ENCODE assay signal across 8 mouse cellular contexts in the genomic region with DNA sequence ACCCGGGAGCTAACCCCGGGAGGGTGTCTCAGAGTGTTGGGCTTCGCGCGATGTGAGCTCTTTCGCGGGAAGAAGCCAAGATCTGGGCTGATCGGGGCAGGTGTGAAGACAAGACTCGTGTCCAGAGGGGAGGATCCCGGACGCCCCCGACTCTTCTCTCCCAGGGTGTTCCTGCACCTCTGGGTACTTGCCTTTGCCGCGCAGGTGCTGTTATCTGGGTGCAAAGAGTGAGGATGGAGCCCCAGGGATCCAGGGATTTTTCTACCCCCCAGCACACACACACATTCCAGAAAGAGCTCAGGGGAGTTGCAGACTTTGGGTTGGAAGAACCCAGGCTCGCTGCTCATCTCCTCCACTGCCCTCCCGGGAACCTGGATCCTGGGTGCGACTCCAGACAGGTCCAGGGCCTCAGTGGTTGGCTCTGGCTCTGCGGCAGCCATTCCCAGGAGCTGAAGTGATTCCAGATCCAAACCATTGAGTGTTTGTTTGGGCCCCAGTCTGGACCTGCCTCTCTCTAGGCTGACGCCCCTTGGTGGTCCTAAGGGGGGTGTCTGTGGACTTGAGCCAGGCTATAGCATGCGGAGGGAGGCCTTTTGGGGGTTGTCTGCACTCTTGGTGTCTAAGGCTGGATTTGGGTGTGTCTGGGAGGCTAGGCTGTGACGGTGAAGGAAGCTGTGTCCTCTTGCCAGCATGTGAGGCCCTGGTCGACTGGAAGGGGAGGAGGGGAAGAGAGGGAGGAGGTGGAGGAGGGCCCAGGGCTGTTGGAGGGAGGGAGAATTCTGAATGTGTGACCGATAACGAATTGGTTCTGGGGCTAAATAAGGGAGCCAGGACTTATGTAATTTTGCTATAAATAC. TPM values are rescaled to one million over a fixed set of nuclear protein-coding genes. Genes with fewer than 3 reads are reported as not detected.
DNase-seq lines count a peak whose midpoint lies in the region; ATAC-seq and TF ChIP-seq lines count a peak whose summit lies in the region.

No protein-coding gene starts in this region.

- H3K79me3 ChIP-seq in C2C12 (ENCODE audit: low read depth): peaks cover 45% of the 10 kb centered on the region

- no peaks in the 10 kb centered on the region for H3K27me3 ChIP-seq in C2C12 (ENCODE audit: control insufficient read depth, insufficient read depth, insufficient read length)
- no peaks in the 10 kb centered on the region for H3K27me3 ChIP-seq in erythroblast, embryonic 14.5 days (ENCODE audit: control insufficient read depth)
- 0 out of 2 replicates have a peak, but pooled peaks cover 4% of the 10 kb centered on the region for H3K27me3 ChIP-seq in heart, embryonic 13.5 days (replicated peaks)
- no peaks in the 10 kb centered on the region for H3K27me3 ChIP-seq in liver, embryonic 13.5 days
- H3K27me3 ChIP-seq in neural tube, embryonic 12.5 days (replicated peaks): 0 out of 2 replicates have a peak, but pooled peaks cover 7% of the 10 kb centered on the region

- peak overlapping the region; percentile 79 for H3K4me2 ChIP-seq in heart, embryonic 13.5 days
- peak overlapping the region; percentile 95 for H3K4me2 ChIP-seq in liver, embryonic 13.5 days
- H3K4me2 ChIP-seq in neural tube, embryonic 12.5 days (replicated peaks): peak overlapping the region; percentile 82

- H3ac ChIP-seq in C2C12 (ENCODE audit: control insufficient read depth, insufficient read length, low read depth): peak overlapping the region; percentile 98

- H3K4me3 ChIP-seq in C2C12 (ENCODE audit: insufficient read depth, poor library complexity, severe bottlenecking): peak overlapping the region; percentile 65
- H3K4me3 ChIP-seq in erythroblast, embryonic 14.5 days (replicated peaks): peak overlapping the region; percentile 77
- peak overlapping the region; percentile 89 for H3K4me3 ChIP-seq in heart, embryonic 13.5 days
- H3K4me3 ChIP-seq in liver, embryonic 13.5 days (replicated peaks): peak overlapping the region; percentile 89
- peak overlapping the region; percentile 81 for H3K4me3 ChIP-seq in neural tube, embryonic 12.5 days

- peak overlapping the region; percentile 95 for H3K9ac ChIP-seq in heart, embryonic 13.5 days
- peak overlapping the region; percentile 96 for H3K9ac ChIP-seq in liver, embryonic 13.5 days
- H3K9ac ChIP-seq in neural tube, embryonic 12.5 days: peak overlapping the region; percentile 88

- WGBS in heart, embryonic 13.5 days: 2% methylated on average over 24 of the region's 24 CpGs
- WGBS in liver, embryonic 13.5 days (ENCODE audit: insufficient replicate concordance): 3% methylated on average over 24 of the region's 24 CpGs
- WGBS in neural tube, embryonic 12.5 days: 3% methylated on average over 24 of the region's 24 CpGs

- H3K27ac ChIP-seq in heart, embryonic 13.5 days (replicated peaks): peak overlapping the region; percentile 81
- peak overlapping the region; percentile 96 for H3K27ac ChIP-seq in liver, embryonic 13.5 days
- H3K27ac ChIP-seq in neural tube, embryonic 12.5 days: no peak overlapping the region

- peak; percentile 97 for DNase-seq in brain, adult 2 months (ENCODE audit: low read depth, low spot score)
- peak; percentile 26 to 67 for DNase-seq in kidney, postnatal 25 days
- peak; percentile 77 for DNase-seq in liver, embryonic 13.5 days
- peak; percentile 42 for DNase-seq in testis, postnatal 14 days (ENCODE audit: low spot score)

- no peaks in the 10 kb centered on the region for H3K9me3 ChIP-seq in erythroblast, embryonic 14.5 days (ENCODE audit: control insufficient read depth, low read length)
- H3K9me3 ChIP-seq in heart, embryonic 13.5 days: no peaks in the 10 kb centered on the region
- H3K9me3 ChIP-seq in liver, embryonic 13.5 days (replicated peaks): no peaks in the 10 kb centered on the region
- no peaks in the 10 kb centered on the region for H3K9me3 ChIP-seq in neural tube, embryonic 12.5 days

- TF ChIP-seq CTCF in C2C12 (IDR thresholded peaks at IDR 0.05; ENCODE audit: control insufficient read depth, insufficient read depth, insufficient read length): no peak

- H3K36me3 ChIP-seq in C2C12 (ENCODE audit: control insufficient read depth, insufficient read depth): peaks cover 6% of the 10 kb centered on the region
- peaks cover 33% of the 10 kb centered on the region for H3K36me3 ChIP-seq in erythroblast, embryonic 14.5 days (ENCODE audit: control insufficient read depth)
- no peaks in the 10 kb centered on the region; the same call in 1 of the 2 replicates for H3K36me3 ChIP-seq in heart, embryonic 13.5 days
- H3K36me3 ChIP-seq in liver, embryonic 13.5 days: peaks cover 7% of the 10 kb centered on the region
- no peaks in the 10 kb centered on the region for H3K36me3 ChIP-seq in neural tube, embryonic 12.5 days

- peaks cover 95% of the 10 kb centered on the region for H3K4me1 ChIP-seq in erythroblast, embryonic 14.5 days (ENCODE audit: control insufficient read depth)
- peaks cover 57% of the 10 kb centered on the region for H3K4me1 ChIP-seq in heart, embryonic 13.5 days
- peaks cover 91% of the 10 kb centered on the region for H3K4me1 ChIP-seq in liver, embryonic 13.5 days (replicated peaks)
- H3K4me1 ChIP-seq in neural tube, embryonic 12.5 days: peaks cover 29% of the 10 kb centered on the region

- H3K79me2 ChIP-seq in C2C12 (ENCODE audit: control insufficient read depth, insufficient read depth): peaks cover 56% of the 10 kb centered on the region

- no peak for ATAC-seq in heart, embryonic 13.5 days (ENCODE audit: extremely low read depth, insufficient number of reproducible peaks, low FRiP score, low TSS enrichment)
- ATAC-seq in liver, embryonic 13.5 days (ENCODE audit: low read depth): peak; percentile 83
- peak; percentile 54 for ATAC-seq in neural tube, embryonic 12.5 days (ENCODE audit: low FRiP score, low read depth)

TF ChIP-seq in C2C12, 6 proteins besides CTCF, POLR2A, EP300 and RAD21:
- TF ChIP-seq FOSL1 (IDR thresholded peaks at IDR 0.05; ENCODE audit: insufficient read depth, low read length, poor library complexity, severe bottlenecking): no peak
- TF ChIP-seq USF1 (IDR thresholded peaks at IDR 0.05; ENCODE audit: low read depth): no peak
- TF ChIP-seq CEBPB (IDR thresholded peaks at IDR 0.05; ENCODE audit: low read depth): no peak
- no peak for TF ChIP-seq MYOD1 (IDR thresholded peaks at IDR 0.05; ENCODE audit: control insufficient read depth, insufficient read length, low read depth)
- no peak for TF ChIP-seq MAX (IDR thresholded peaks at IDR 0.05)
- TF ChIP-seq MYOG (IDR thresholded peaks at IDR 0.05; ENCODE audit: control insufficient read depth, extremely low read depth, insufficient read length): no peak

RNA-seq across cellular contexts. Expression of a gene that starts 1.3 kb away (rescaled TPM):
- polyA plus RNA-seq in C2C12 (2012; fragmentation: generic; extraction: Trizol): 32.7 TPM
- polyA plus RNA-seq in erythroblast, embryonic 14.5 days (2012): 7.5 and 7.8 TPM in 2 replicates
- polyA plus RNA-seq in heart, embryonic 13.5 days (2015; fragmentation: Nextera tagmentation; extraction: Ambion mirVana): 18.0 and 18.3 TPM in 2 replicates
- polyA plus RNA-seq in liver, embryonic 13.5 days (2015; fragmentation: Nextera tagmentation; extraction: Ambion mirVana): 21.9 and 26.6 TPM in 2 replicates
- polyA plus RNA-seq in neural tube, embryonic 12.5 days (2016; fragmentation: Nextera tagmentation; extraction: Ambion mirVana): 21.4 and 25.2 TPM in 2 replicates

RNA-seq across cellular contexts. Expression of a gene that starts 40.3 kb away (rescaled TPM):
- polyA plus RNA-seq in C2C12 (2012; fragmentation: generic; extraction: Trizol): not detected
- 9.4 and 11.2 TPM in 2 replicates for polyA plus RNA-seq in erythroblast, embryonic 14.5 days (2012)
- polyA plus RNA-seq in heart, embryonic 13.5 days (2015; fragmentation: Nextera tagmentation; extraction: Ambion mirVana): 0.27 and 0.47 TPM in 2 replicates
- 11.0 and 13.2 TPM in 2 replicates for polyA plus RNA-seq in liver, embryonic 13.5 days (2015; fragmentation: Nextera tagmentation; extraction: Ambion mirVana)
- polyA plus RNA-seq in neural tube, embryonic 12.5 days (2016; fragmentation: Nextera tagmentation; extraction: Ambion mirVana): 0.22 and 0.46 TPM in 2 replicates

RNA-seq across cellular contexts. Expression of a gene that starts 40.4 kb away (rescaled TPM):
- polyA plus RNA-seq in C2C12 (2012; fragmentation: generic; extraction: Trizol): not detected
- not detected in 2 replicates for polyA plus RNA-seq in erythroblast, embryonic 14.5 days (2012)
- not detected in 2 replicates for polyA plus RNA-seq in heart, embryonic 13.5 days (2015; fragmentation: Nextera tagmentation; extraction: Ambion mirVana)
- 0.53 and 0.59 TPM in 2 replicates for polyA plus RNA-seq in liver, embryonic 13.5 days (2015; fragmentation: Nextera tagmentation; extraction: Ambion mirVana)
- polyA plus RNA-seq in neural tube, embryonic 12.5 days (2016; fragmentation: Nextera tagmentation; extraction: Ambion mirVana): not detected in 2 replicates

RNA-seq across cellular contexts. Expression of a gene that starts 46.8 kb away (rescaled TPM):
- polyA plus RNA-seq in C2C12 (2012; fragmentation: generic; extraction: Trizol): 7.9 TPM
- polyA plus RNA-seq in erythroblast, embryonic 14.5 days (2012): 0.31 and 0.37 TPM in 2 replicates
- 37.3 and 41.5 TPM in 2 replicates for polyA plus RNA-seq in heart, embryonic 13.5 days (2015; fragmentation: Nextera tagmentation; extraction: Ambion mirVana)
- polyA plus RNA-seq in liver, embryonic 13.5 days (2015; fragmentation: Nextera tagmentation; extraction: Ambion mirVana): 13.3 and 13.8 TPM in 2 replicates
- 145 and 157 TPM in 2 replicates for polyA plus RNA-seq in neural tube, embryonic 12.5 days (2016; fragmentation: Nextera tagmentation; extraction: Ambion mirVana)

RNA-seq across cellular contexts. Expression of a gene that starts 50.1 kb away (rescaled TPM):
- polyA plus RNA-seq in C2C12 (2012; fragmentation: generic; extraction: Trizol): not detected
- not detected in 2 replicates for polyA plus RNA-seq in erythroblast, embryonic 14.5 days (2012)
- not detected in 2 replicates for polyA plus RNA-seq in heart, embryonic 13.5 days (2015; fragmentation: Nextera tagmentation; extraction: Ambion mirVana)
- not detected in 2 replicates for polyA plus RNA-seq in liver, embryonic 13.5 days (2015; fragmentation: Nextera tagmentation; extraction: Ambion mirVana)
- not detected in 2 replicates for polyA plus RNA-seq in neural tube, embryonic 12.5 days (2016; fragmentation: Nextera tagmentation; extraction: Ambion mirVana)

Comparison
In these comparisons a context has a peak if more than half of its experiments do, and no peak if none do; other contexts are left out.
1. DNase-seq: peak in every context shown above with its lines; median percentile 97 in brain, adult 2 months; 77 in liver, embryonic 13.5 days; 46 in kidney, postnatal 25 days; 42 in testis, postnatal 14 days.